Mouse (Mus musculus) kidney, adult 2 months (tissue): ENCODE data around the gene Il1rl2.

Source experiments
- CTCF ChIP-seq: fragments of 200-500 bp; conservative IDR thresholded peaks from 2 replicates; pipeline ENCODE4 v1.5.1; 2011; ENCODE audit warnings: low read depth, mild to moderate bottlenecking, control low read depth, low read length, moderate library complexity, mixed read lengths; ENCODE audit not compliant: insufficient read depth, insufficient read length
- POLR2A ChIP-seq: fragments of 200-500 bp; IDR thresholded peaks from one replicate; pipeline ENCODE4 v1.6.1; 2011; ENCODE audit warnings: low read depth, low read length, control low read depth

- TF ChIP-seq POLR2A (no peak), CTCF (no peak)
These were observed 50.7 kb downstream of the Il1rl2 start for GRCm38 (mm10) chr1:40375148-40375547.
